Mouse (Mus musculus): Measurements from ENCODE around the gene Slc44a5. TPM values are rescaled to one million over a fixed set of nuclear protein-coding genes. Genes with fewer than 3 reads are reported as not detected.
A peak's percentile ranks its signal among the peaks of the same experiment; 100 is the strongest.

Slc44a5 gene
- total RNA-seq, 2 experiments from 2014 or later, result 18.9 to 23.0 TPM

DNA sequence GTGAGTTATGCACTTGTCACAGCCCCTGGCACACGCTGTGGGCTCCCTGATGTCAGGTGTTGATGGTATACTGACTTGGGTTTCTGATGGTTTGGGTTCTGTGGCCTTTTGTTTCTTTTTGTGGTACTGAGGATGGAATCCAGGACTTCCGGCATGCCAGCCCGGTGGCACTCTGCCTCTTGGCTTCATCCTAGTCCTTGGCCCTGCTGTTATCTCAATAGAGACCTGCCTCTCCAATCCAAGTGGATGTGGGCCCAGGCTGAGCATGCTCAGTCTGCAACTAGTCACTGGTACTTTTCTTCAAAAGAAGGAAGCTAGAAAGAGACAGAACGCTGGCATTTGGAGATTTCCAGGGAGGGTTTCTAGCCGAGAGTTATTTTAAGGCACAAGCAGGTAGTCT lies 318.9 kb downstream of the Slc44a5 start:
- intact Hi-C loops (cut with DNase I), result no loop called here
- no peak for DNase-seq

DNA sequence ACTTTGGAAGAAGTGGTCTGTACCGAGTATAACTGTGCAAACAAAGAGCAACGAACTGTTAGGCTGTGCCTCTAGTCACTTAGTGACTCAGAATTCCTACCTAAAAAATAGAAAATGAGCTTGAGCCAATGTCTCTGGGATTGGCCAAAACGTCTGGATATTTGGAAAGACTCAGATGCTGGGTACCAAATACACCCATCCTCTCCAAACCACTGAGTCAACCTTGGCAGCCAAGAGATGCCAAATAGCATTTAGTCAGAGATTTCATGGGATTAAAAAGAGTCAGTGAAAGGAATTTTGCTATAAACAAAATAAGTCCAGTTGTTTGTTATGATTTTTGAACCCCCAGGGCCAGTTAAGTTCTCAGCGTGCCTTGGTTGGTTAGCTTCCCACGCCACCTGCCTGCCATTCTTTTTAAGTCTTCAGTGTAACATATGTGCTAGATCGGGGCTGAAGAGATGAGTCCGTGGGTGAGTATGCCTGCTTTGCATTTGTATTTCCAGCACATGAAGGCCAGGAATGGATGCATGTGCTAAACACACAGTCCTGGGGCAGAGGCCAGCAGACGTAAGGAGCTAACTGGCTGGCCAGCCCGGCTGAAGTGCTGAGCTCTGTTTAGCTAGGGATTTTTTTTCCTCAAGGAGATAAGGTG lies 320.7 kb downstream of the Slc44a5 start:
- no peak for DNase-seq

DNA sequence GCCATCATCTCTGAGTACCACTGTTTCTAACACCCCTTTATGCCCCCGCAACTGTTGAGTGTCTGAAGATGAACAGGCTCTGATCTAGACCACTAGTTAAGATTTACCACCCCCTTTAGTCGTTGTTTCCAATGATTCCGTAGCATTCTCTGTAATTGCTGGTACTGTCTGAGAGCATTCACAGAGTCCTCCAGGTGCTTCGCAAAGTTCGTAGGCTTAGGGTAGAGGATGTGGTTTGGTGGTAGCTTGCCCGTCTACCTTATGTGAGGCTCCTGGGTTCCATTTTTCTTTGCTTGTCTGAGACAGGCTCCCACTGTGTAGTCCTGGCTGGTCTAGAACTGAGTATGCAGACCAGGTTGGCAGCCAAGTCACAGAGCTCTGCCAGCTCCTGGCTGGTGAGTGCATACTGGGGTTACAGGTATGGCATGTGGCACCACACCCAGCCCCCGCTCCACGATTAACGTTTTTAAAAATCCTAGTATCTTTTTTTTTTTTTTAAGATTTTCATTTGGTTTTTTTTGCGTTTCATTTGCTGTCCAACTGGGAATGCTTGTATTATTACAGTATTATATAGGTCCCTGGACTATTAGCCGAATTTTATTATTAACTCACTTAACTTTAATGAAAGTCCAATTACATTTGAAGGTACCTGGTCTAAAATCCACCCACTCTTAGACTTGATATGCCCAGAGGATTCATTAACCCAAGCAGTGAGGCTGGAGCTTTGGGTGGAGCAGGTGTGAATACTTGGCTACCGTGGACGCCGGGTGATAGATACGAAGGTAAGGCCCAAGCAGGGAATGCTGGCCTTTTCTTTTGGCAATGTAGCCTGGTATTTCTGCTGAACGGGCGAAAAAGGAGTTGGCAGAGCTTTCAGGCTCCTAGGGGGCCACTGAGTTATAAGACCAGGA lies 321.9 kb downstream of the Slc44a5 start:
- DNase-seq, result no peak
- intact Hi-C loops (cut with DNase I), result no loop called here

More for the DNA sequence above, 320.7 kb downstream of the Slc44a5 start:
- intact Hi-C loops (cut with DNase I), result no loop called here

DNA sequence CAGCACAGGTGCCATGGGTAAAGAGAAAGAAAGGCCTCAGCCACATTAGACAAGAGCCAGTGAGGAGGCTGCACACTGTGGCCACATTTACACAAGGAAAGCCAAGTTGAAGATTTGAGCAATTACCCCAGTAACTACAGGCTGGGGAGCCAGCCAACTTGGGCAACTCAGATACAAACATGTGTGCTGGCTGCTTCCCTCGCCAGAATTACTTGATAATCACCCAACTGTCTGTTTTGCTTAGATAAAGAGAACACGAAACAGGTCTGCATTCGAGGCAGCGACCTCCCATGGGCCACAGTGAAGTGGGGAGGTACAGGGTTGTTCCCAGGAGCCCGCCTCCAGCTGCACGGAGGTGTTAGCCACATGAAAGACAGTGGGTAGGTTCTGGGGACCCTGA lies 324.3 kb downstream of the Slc44a5 start:
- intact Hi-C loops (cut with DNase I), result no loop called here
- peak; percentile 31 for DNase-seq

DNA sequence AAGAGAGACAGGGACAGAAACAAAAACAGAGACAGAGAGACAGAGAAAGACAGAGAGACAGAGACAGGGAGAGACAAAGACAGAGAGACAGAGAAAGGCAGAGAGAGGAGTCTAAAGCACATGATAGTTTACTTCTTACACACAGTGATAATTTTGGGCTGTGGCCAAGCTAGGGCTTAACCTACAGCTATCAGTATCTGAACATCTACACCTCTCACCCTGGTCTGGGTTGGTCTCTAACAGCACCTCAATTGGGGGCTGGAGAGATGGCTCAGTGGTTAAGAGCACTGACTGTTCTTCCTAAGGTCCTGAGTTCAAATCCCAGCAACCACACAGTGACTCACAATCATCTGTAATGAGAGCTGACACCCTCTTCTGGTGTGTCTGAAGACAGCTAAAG lies 325.3 kb downstream of the Slc44a5 start:
- no peak for DNase-seq
- intact Hi-C loops (cut with DNase I), result no loop called here

DNA sequence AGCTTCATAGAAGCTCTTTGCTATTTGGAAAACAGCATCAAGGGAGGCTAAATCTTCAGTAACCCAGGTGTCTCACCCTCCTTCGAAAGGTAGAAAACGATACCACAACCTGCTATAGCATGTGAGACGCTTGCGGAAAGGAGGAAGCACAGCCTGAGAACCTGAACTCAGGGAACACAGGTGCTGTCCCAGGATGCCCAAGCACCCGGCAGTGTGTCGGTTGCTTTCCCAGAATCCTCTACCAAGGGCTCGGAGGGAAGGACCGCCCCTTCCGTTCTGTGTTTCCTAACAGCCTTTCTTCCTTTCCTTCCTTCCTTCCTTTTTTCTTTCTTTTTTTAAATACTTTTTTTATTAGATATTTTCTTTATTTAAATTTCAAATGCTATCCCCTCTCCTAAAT lies 326.8 kb downstream of the Slc44a5 start:
- DNase-seq, result no peak
- intact Hi-C loops (cut with DNase I), result no loop called here

DNA sequence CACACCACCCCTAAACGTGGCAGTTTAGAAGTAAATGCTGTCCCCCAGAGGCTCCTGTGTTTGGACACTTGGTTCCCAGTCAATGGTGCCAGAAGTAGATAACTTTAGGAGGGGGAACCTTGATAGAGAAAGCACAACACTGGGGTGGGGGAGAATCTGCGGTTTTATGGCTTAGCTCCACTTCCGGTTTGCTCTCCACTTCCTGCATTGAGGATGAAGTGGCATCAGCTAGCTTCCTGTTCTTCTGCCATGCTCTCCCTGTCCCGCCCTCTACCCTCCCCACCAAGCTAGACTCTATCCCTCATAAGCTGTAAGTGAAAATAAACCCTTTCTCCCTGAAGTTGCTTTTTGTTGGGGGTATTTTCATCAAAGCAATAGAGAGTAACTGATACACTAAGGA lies 327.9 kb downstream of the Slc44a5 start:
- intact Hi-C loops (cut with DNase I), result no loop called here
- no peak for DNase-seq

DNA sequence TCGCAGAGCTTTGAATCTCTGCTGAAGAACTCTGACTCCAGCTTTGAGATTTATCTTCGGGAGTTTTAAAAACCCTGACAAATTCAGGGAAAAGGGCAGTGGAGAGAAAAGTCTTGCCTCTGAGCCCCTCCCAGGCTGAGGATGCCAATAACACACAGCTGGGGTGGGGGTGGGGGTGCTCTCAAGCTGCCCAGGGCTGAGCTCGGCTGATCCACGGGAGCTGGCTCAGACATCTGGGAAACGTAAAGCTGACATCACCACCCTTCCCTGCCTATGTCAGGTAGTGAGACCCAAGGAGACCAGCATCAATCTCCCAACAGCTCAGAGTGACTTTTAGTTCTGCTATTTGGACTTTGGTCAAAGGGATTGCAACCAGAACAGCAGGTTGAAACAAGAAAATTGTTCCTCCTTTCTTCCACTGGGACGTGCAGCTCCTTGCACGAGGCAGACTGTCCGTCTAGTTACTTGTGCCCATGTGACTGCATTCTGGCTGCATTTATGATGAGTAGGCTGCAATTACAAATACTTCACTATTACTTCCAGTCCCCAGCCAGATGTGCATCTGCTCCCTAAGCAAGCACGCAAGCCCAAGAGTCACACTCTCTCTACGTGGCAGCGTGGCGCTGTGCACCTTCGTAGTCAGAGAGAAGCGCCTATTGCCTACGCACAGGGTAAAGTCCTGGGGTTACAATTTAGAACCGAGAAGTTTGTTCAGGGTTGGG lies 332.1 kb downstream of the Slc44a5 start:
- DNase-seq, result no peak
- intact Hi-C loops (cut with DNase I), result no loop called here

DNA sequence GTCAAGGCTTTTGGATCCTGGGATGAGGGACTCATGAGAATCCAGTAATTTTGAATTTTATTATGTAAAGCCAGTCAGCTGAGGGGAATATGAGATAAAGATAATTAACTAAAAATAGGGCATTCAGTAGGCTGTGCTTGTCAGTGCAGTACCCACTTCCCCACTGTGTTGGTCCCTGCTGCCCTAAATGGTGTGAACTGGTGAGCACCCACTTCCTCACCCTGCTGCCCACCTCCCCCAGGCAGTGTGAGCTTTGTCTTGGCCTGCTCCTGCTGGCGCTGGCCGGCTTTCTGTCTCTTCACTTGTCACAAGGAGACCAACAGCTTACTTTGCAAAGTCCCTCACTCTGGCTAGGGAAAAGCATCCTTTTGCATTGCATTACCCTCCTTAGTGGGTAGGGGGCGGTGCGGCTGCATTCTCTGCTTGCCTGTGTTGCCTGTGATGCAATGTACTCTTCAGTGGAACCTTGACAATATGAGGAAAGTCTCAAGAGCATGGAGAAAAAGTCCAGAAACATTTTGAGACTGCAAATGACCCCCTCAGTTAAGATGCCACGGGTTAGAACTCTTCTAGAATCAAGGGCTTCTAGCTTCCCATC lies 344.5 kb downstream of the Slc44a5 start:
- intact Hi-C loops (cut with DNase I), result no loop called here

More for the DNA sequence above, 344.5 kb downstream of the Slc44a5 start:
- peak; percentile 19 for DNase-seq

Other genes starting within 250 kb of the Slc44a5 start
- 10 to 100 TPM; 20.4 to 21.2 TPM for gene St6galnac3, start 248.3 kb upstream of the Slc44a5 start, total RNA-seq (2021)
- gene Asb17, start 129.2 kb upstream of the Slc44a5 start, total RNA-seq (2021), result not detected
- gene Msh4, start 67.3 kb upstream of the Slc44a5 start, total RNA-seq (2021), result under 1 TPM; 0.64 to 0.97 TPM
- 10 to 100 TPM; 57.7 to 64.1 TPM for gene Rabggtb, start 60.4 kb upstream of the Slc44a5 start, total RNA-seq (2021)
- 10 to 100 TPM; 29.5 to 33.9 TPM for gene Acadm, start 28.8 kb upstream of the Slc44a5 start, total RNA-seq (2021)